Mouse (Mus musculus): ENCODE results near the gene Fubp1.
"Not testable (repeated sequence)": the region's sequence is repeated elsewhere in the genome, so short reads cannot be mapped to it uniquely, and the experiment has no call there.

Gene Fubp1

GRCm38 (mm10) chr3:152193177-152193576, 17.0 kb upstream of the Fubp1 start:
- DNase-seq (ENCODE audit: low spot score in 2 of 2): no peak

- peak; percentile 88 to 94 for DNase-seq (ENCODE audit: low spot score in 2 of 2)
Observed at GRCm38 (mm10) chr3:152193635-152194097, 16.6 kb upstream of the Fubp1 start.

- not testable (repeated sequence) for DNase-seq (ENCODE audit: low spot score in 2 of 2)
Observed at GRCm38 (mm10) chr3:152197246-152197645, 13.0 kb upstream of the Fubp1 start.

GRCm38 (mm10) chr3:152199125-152199524, 11.1 kb upstream of the Fubp1 start:
- DNase-seq (ENCODE audit: low spot score in 2 of 2): no peak

DNA sequence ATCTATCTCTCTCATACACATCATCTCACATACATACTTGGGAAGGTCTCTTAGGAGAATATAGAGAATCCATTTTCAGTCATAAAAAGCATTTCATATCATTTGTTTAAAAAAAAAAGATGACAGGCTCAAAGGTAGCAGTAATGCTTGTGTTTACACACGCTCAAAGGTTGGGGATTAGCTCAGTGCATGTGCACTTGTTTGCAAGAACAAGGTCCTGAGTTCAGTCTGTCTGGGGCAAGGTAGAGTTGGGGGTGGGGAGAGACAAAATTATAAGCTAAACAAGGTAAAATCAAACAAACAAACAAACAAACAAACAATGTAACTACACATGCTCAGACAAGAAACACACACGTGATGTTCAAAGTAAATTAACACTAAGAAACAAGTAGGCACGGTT, 9.0 kb upstream of the Fubp1 start:
- DNase-seq (ENCODE audit: low spot score in 2 of 2): no peak

DNA sequence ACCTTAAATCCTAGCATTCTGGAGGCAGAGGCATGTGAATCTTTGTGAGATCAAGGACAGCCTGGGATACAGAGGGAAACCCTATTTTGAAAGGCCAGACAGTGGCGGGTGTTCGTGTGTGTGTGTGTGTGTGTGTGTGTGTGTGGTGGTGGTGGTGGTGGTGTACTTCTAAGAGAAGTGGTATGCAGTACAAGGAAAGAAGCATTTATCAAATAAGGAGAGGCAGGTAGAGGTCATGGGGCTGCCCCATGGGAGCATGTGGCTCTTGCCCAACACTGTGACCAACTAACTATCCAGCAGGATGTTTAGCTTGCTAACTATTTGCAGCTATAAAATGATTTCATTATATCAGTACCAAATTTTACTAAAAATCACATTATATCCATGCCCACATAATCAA, 8.6 kb upstream of the Fubp1 start:
- DNase-seq (ENCODE audit: low spot score in 2 of 2): no peak

DNA sequence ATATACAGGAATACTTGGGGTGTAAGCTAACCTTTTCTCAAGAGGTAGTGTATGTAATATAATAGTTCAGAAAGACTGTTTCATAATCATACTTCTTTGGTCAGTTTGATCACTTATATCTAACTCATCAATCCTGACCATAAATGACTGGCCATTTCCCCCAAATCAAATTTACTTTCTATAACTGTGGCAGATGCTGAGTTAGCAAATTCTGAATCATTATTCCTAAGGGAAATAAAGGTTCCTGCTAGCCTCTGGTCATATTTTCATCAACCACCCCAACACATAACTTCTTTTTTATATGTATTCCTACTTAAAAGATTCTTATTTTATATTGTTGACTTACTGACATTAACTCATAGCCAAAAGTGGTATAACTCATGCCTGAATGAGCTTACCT, 7.3 kb upstream of the Fubp1 start:
- DNase-seq (ENCODE audit: low spot score in 2 of 2): no peak

DNA sequence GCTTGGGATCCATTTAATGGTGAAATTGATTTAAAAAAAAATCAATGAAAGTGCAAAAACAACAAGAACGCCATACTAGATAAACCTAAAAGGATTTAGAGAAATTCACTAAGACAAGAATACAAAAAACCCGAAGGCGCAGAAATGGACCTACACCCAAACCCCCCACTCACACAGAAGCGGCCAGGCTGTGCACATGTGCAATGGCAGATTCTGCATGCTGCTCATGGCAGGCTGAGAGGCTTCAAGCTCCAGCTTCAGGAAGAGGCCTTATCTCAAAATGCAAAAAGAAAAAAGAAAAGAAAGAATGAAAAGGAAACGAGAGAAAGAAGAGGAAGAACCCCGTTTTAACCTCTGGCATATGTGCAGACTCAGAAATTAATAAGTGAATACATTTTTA, 6.8 kb upstream of the Fubp1 start:
- DNase-seq (ENCODE audit: low spot score in 2 of 2): no peak

DNA sequence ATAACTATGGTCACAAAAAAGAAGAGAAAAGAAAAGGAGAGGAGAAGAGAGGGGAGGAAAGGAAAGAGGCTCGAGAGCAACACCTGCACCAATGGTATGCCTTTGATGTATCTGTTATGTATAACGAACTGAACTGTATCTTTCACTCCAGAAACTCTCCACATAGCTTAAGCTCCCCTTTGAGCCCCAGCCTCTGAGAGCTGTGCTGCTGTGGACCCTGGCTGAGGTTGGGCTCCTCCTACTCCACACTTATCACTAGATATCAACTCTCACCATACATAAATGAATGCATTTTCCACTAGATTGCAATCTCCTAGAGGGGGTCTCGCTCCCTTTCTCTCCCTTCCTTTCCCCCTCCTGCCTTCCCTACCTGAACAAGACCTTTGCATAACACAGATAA, 6.2 kb upstream of the Fubp1 start:
- DNase-seq (ENCODE audit: low spot score in 2 of 2): no peak

GRCm38 (mm10) chr3:152204577-152204976, 5.6 kb upstream of the Fubp1 start:
- DNase-seq (ENCODE audit: low spot score in 2 of 2): no peak

- DNase-seq (ENCODE audit: low spot score in 2 of 2): no peak
Observed at GRCm38 (mm10) chr3:152207156-152207555, 3.1 kb upstream of the Fubp1 start.

DNA sequence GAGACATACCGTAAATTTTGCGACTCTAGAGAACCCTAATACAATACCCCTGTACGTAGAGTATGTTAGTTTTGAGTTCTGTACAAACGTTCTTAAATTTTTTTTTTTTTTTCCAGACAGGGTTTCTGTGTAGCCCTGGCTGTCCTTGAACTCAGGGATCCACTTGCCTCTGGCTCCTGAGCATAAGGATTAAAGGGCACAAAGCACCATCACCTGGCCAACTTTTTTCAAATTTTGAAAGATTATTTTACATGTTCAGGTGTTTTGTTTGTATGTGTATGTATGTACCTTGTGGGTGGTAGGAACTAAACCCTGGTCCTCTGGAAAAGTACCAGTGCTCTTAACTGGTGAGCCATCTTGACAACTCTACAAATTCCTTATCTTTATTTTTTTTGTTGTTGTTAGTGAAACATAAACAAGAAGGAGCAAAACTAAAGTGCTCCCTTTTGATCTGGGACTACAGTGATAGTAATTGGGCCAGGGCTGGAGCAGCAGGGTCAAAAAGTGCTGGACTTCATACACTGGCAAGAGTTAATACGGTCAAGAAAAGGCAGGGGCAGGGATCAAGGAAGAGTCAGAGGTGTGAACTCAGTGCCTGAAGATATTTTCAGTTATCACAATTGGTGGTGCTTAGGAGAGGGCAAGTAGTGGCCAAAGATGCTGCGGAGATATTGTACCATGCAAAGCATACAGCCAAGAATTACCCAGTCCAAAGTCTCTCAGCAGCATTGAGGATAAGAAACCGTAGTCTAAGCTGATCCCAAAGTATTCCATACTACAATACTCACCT, 1.9 kb upstream of the Fubp1 start:
- no peak for DNase-seq (ENCODE audit: low spot score in 2 of 2)

- DNase-seq (ENCODE audit: low spot score in 2 of 2): peak in 1 of 2 experiments; percentile 20
Observed at GRCm38 (mm10) chr3:152209177-152209966, 850 bp upstream of the Fubp1 start.

DNA sequence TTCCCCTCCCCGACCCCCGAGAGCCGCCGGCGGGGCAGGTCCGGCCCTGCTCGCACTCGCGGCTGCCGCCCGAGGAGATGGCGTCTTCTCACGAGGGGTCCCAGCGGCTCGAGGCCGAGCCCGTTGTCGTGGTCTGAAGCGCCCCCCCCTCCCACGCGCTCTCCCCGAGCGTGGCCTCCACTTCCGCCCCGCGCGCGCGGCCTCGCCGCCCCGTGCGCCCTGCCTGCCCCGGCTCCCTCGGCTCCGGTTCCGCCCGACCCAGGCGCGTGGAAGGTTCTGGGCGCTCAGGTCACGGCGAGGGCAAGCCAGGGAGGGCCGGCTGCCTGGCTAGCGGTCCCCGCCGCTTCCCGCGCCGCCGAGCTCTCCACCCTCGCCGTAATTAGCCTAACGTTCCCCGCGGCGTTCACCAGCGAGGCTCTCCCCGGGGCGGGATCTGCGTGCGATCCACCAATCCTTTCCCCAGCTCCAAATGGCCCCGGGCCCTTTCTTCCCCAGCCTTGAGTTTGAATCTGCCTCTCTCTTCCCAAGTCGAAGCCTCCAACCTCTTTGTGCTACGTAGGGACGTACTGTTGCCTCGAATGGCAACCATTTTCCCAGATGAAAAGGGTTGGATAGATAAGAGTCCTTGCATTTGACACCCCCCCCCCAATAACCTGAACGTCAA, 638 bp downstream of the Fubp1 start:
- DNase-seq (ENCODE audit: low spot score in 2 of 2): peak; percentile 51 to 59

DNA sequence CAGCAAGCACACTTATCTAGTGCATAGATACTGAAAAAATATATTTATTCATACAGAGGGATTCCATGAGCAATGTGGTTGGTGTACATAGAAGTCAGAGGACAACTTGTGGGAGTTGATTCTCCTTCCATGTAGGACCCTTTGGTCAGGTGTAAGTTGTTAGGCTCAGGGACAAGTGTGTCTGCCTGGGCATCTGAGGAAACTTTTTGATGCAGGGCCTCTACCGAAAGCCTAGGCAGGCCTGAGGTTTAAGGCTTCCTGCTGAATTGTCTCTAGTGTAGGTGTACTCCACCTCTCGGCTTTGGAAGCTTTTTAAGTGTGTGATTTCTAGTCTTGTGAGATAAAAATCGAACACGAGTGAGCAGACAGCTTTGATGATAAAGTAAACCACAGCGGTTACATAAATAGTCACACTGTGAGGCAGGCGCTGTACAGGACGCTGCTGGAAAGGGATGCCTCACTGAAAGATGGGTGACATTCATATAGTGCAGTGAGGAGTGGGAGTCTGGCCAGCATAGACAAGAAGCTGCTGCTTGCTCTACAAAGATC, 1.6 kb downstream of the Fubp1 start:
- DNase-seq (ENCODE audit: low spot score in 2 of 2): no peak

DNA sequence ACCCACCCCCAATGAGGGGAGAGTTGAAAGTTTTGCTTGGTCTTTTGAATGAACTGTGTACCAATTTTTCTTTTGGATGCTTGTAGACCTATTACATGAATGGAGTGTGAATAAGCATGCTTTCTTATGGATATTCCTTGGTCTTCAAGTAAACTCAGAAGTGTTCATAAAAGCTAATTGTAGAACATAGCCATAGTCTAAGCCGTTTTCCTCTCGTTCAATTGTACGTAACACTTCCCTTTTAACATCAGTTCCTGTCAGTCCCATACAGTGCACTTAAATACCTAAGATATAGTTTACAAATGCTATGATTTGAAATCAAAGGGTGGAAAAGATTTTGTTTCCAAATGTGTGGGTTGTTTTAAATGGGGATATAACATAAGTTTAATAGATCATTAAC, 3.2 kb downstream of the Fubp1 start:
- no peak for DNase-seq (ENCODE audit: low spot score in 2 of 2)

DNA sequence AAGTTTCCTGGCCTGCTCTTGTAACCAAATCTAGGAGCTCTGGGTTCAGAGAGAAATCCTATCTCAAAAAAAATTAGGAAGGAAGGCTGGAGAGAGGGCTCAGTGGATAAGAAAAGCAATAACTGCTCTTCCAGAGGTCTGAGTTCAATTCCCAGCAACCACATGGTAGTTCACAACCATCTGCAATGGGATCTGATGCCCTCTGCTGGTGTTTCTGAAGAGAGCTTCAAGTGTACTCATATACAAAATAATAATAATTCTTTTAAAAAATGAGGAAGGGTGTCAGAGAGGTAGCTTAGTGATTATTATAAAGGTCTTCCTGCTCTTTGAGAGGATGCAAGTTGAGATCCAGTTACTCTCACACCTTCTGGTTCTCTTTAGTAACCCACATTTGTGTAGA, 14.7 kb downstream of the Fubp1 start:
- no peak for DNase-seq (ENCODE audit: low spot score in 2 of 2)

GRCm38 (mm10) chr3:152225906-152226305, 15.7 kb downstream of the Fubp1 start:
- no peak for DNase-seq (ENCODE audit: low spot score in 2 of 2)

DNA sequence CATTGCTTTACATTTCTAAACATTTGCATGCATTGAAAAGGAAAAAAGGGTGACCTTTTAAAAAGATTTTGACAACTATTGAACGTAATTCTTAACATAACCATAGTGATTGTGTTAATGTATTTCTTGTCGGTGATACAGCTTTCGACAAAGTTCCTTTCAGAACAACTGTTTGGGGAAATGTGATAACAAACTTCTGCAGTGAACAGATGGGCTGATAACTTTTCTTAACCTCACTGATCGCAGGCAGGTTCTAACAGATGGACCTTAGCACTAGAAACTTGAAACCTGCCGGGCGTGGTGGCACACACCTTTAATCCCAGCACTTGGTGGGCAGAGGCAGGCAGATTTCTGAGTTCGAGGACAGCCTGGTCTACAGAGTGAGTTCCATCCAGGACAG, 18.6 kb downstream of the Fubp1 start:
- DNase-seq (ENCODE audit: low spot score in 2 of 2): no peak

DNA sequence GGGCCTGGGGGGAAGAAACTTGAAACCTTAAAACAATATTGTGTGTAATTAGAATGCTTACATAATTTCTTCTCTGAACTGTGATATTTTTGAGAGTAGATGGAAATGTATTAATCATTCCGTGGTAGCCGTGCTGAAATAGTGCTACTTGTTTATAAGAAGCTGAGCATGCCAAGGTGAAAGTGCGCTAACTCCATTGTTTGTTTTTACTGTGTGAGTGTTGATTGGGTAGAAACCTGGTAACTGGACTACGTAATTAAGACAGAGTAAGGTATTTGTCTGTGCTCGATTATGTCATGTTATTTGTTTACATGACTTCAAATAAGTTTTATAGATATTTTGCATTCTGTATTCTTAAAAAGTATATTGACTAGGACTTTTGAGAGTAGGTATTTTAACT, 19.0 kb downstream of the Fubp1 start:
- no peak for DNase-seq (ENCODE audit: low spot score in 2 of 2)

GRCm38 (mm10) chr3:152231333-152232100, 21.3 kb downstream of the Fubp1 start:
- no peak for DNase-seq (ENCODE audit: low spot score in 2 of 2)

Measured in right cerebral cortex, postnatal 36 days (tissue).